Mouse (Mus musculus) embryonic facial prominence, embryonic 15.5 days (tissue): Measurements from ENCODE around the gene Lamc3. TPM values are rescaled to one million over a fixed set of nuclear protein-coding genes. Genes with fewer than 3 reads are reported as not detected.
A peak's percentile ranks its signal among the peaks of the same experiment; 100 is the strongest.

ENCODE experiments used
- ATAC-seq: fragments of 200-750 bp; cut with Nextera tagmentation; 2 replicates; pipeline ENCODE4 v1.8.0; 2017; ENCODE audit warnings: low read depth, moderate TSS enrichment; ENCODE audit not compliant: insufficient number of reproducible peaks, low FRiP score, low TSS enrichment
- H3K27ac ChIP-seq: fragments of 300-500 bp; sonication (generic); replicated peaks from 2 replicates; pipeline ENCODE4 v1.5.1; 2015; ENCODE audit warnings: mild to moderate bottlenecking, inconsistent platforms
- H3K27me3 ChIP-seq: fragments of 300-500 bp; sonication (generic); 2 replicates; pipeline ENCODE4 v1.6.1; 2015; ENCODE audit warnings: inconsistent platforms
- H3K36me3 ChIP-seq: fragments of 300-500 bp; sonication (generic); 2 replicates; pipeline ENCODE4 v1.6.1; 2015; ENCODE audit warnings: mild to moderate bottlenecking, inconsistent platforms
- H3K4me1 ChIP-seq: fragments of 300-500 bp; sonication (generic); 2 replicates; pipeline ENCODE4 v1.6.1; 2015; ENCODE audit warnings: inconsistent platforms
- H3K4me2 ChIP-seq: fragments of 300-500 bp; sonication (generic); replicated peaks from 2 replicates; pipeline ENCODE4 v1.6.1; 2015; ENCODE audit warnings: mild to moderate bottlenecking, inconsistent platforms
- H3K4me3 ChIP-seq: fragments of 300-500 bp; sonication (generic); replicated peaks from 2 replicates; pipeline ENCODE4 v1.5.1; 2015; ENCODE audit warnings: mild to moderate bottlenecking, inconsistent platforms
- H3K9ac ChIP-seq: fragments of 300-500 bp; sonication (generic); 2 replicates; pipeline ENCODE4 v1.6.1; 2015; ENCODE audit warnings: inconsistent platforms
- H3K9me3 ChIP-seq: fragments of 300-500 bp; sonication (generic); replicated peaks from 2 replicates; pipeline ENCODE4 v1.6.1; 2016; ENCODE audit warnings: inconsistent platforms
- WGBS: fragments of 180-500 bp; shearing (Covaris S2); methylation state at CpG from one replicate; pipeline ENCODE4 v1.1.7; 2015; 5-methylcytosine and 5-hydroxymethylcytosine counted together
- polyA plus RNA-seq: library from polyadenylated mRNA; unstranded; fragments of >200 nt; fragmentation: Nextera tagmentation; extraction: Ambion mirVana; gene quantifications from 2 replicates; pipeline ENCODE4 v1.2.1, GENCODE M21; 2015

Lamc3 gene
- polyA plus RNA-seq: 6.1 and 7.2 TPM in 2 replicates

DNA sequence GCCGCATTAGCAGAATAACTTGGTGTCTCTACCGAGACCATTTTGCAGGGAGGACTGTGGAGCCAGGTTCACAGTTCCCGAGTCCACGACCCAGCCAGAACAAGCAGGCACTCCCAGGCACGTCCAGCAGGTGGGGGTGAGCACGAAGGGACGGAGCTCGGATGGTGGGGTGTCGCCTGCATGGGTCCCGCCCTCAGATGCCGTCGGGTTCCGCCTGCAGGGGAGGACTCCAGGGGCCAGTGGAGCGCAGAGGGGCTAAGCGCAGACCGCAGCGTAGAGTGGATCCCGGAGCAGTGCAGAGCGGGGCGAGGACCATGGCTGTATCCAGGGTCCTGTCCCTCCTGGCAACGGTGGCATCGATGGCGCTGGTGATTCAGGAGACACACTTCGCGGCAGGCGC, at the start of gene Lamc3:
Gene Lamc3 (plus strand): TSS at position 262 of the 400 bp plus-strand sequence.
- Histone ChIP-seq H3K9me3 (no peaks in the 10 kb centered on the region), H3K4me2 (peak within 1 kb of the TSS; percentile 50), H3K27me3 (peaks cover 73% of the 10 kb centered on the region), H3K4me1 (peaks cover 16% of the 10 kb centered on the region; the same call in 1 of the 2 replicates), H3K4me3 (peak within 1 kb of the TSS; percentile 39), H3K36me3 (no peaks in the 10 kb centered on the region), H3K27ac (no peak within 1 kb of the TSS), H3K9ac (no peak within 1 kb of the TSS)
- 5% methylated on average over 26 of the region's 26 CpGs for WGBS
- 0 out of 2 replicates have a peak, but pooled peaks have one; percentile 32 for ATAC-seq

DNA sequence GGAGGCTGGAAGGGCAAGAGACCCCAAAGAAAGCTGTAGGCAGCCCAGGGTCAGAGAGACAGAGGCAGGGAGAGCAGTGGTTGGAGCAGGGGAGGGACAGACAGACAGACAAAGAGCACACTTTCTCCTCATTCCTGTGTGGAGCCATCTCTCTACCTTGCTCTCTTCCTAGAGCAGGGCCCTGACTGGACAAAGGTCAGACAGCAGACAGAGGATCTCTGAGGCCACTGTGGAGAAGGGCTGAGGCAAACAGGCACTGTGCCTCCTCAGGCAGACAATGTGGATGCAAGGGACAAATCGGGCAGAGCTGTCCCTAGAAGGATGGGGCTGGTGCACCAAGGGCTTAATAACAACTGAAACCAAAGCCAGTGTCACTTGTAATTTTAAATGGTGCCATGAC, 48.2 kb upstream of the Lamc3 start:
- H3K27ac ChIP-seq: no peak overlapping the region
- no peak overlapping the region for H3K4me2 ChIP-seq
- H3K27me3 ChIP-seq: peaks cover 23% of the 10 kb centered on the region
- ATAC-seq: no peak
- H3K9me3 ChIP-seq: no peaks in the 10 kb centered on the region
- H3K9ac ChIP-seq: no peak overlapping the region
- H3K36me3 ChIP-seq: no peaks in the 10 kb centered on the region
- no peak overlapping the region for H3K4me3 ChIP-seq
- WGBS: 34% methylated on average over 1 of the region's 1 CpGs
- H3K4me1 ChIP-seq: no peaks in the 10 kb centered on the region

DNA sequence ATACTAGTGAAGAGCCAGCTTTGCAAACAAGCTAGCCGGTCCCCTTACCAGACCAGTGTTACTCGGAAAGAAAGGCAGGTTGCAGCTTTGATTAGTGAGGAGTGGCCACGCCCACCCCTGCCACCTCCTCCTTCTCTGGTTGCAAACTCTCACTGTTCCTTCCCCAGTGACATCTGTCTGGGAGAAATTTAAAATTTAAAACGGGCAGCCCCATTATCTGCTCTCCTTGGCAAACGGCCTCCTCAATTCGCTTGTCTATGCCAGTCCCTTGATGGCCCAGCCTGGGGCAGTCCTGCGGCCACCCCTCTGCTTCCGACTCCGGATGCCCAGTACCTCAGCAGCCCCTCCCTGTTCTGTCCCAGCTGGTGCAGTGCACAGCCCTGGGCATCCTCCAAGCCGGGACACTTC, 42.4 kb upstream of the Lamc3 start:
- no peak for ATAC-seq
- Histone ChIP-seq H3K9me3 (no peaks in the 10 kb centered on the region), H3K27ac (no peak overlapping the region), H3K4me3 (no peak overlapping the region), H3K4me1 (peaks cover 22% of the 10 kb centered on the region), H3K27me3 (peaks cover 60% of the 10 kb centered on the region), H3K4me2 (no peak overlapping the region), H3K36me3 (no peaks in the 10 kb centered on the region), H3K9ac (no peak overlapping the region)
- WGBS: 5% methylated on average over 10 of the region's 10 CpGs

DNA sequence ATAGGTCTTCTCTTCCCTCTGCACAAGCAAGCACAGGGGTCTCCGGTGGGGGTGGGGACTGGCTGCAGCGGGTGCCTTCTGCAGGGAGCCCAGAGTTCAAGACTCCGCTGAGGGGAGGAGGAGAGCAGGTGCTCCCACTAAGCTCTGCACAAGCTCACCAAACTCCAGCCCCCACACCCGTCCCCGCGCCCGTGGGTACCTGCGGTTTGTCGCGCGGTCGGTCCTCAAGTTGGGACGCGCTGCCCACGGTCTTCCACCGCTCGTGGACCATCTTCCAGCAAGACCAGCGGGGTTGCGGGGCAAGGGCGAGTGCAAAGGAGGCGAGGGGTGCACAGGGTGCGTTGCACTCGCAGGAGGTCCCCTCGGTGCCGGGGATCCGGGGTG, 41.6 kb upstream of the Lamc3 start:
- Histone ChIP-seq H3K27ac (no peak overlapping the region), H3K4me1 (peaks cover 22% of the 10 kb centered on the region), H3K9me3 (no peaks in the 10 kb centered on the region), H3K27me3 (peaks cover 55% of the 10 kb centered on the region), H3K4me2 (peak overlapping the region; percentile 98), H3K36me3 (no peaks in the 10 kb centered on the region), H3K9ac (peak overlapping the region; percentile 16; the same call in 1 of the 2 replicates), H3K4me3 (peak overlapping the region; percentile 56)
- ATAC-seq: no peak
- 4% methylated on average over 25 of the region's 26 CpGs for WGBS

DNA sequence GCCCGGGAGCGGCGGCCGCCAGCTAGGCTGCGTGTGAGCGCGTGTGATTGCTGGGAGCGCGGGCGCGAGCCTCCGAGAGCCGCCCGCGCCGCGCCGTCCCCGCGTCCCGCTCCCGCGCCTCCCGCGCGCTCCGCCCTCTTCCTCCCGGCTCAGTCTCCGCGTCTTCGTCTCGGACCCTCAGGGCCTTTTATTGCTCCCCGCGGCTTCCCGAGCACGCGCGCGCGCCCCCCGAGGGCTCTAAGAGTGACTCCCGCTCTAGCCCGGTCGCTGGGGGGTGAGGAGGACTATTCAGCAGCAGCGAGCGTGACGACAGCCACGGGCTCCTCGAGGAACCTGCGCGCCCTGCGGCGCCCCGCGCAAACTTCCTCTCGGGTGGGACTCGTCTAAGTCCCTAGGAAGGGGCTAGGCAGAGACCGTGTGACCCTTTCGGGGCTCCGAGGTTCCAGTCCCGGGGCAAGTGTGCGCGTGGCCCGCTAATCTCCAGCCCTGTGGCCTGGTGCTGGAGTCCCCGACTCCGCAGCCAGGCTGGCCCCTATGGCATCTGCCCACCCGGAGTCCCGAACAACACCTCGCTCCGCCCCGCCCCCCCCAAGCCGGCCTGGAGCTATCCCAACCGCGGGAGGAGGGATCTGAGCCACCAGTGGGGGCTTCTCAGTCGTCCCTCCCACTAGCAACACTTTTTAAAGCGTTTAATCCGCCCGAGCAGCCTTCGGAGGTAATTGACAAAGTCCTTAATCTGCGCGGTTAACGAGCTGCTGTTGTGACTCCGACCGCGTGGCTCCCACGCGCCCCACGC, 41.0 kb upstream of the Lamc3 start, which contains the start of gene Fibcd1:
Gene Fibcd1 (minus strand): TSS at position 110 of the 796 bp plus-strand sequence.
- Histone ChIP-seq H3K9me3 (no peaks in the 10 kb centered on the region), H3K27me3 (peaks cover 55% of the 10 kb centered on the region), H3K36me3 (no peaks in the 10 kb centered on the region), H3K4me1 (peaks cover 22% of the 10 kb centered on the region), H3K4me3 (peak within 1 kb of the TSS; percentile 56), H3K4me2 (peak within 1 kb of the TSS; percentile 98), H3K9ac (peak within 1 kb of the TSS; percentile 16), H3K27ac (no peak within 1 kb of the TSS)
- under 1% methylated on average over 69 of the region's 88 CpGs for WGBS
- no peak for ATAC-seq

DNA sequence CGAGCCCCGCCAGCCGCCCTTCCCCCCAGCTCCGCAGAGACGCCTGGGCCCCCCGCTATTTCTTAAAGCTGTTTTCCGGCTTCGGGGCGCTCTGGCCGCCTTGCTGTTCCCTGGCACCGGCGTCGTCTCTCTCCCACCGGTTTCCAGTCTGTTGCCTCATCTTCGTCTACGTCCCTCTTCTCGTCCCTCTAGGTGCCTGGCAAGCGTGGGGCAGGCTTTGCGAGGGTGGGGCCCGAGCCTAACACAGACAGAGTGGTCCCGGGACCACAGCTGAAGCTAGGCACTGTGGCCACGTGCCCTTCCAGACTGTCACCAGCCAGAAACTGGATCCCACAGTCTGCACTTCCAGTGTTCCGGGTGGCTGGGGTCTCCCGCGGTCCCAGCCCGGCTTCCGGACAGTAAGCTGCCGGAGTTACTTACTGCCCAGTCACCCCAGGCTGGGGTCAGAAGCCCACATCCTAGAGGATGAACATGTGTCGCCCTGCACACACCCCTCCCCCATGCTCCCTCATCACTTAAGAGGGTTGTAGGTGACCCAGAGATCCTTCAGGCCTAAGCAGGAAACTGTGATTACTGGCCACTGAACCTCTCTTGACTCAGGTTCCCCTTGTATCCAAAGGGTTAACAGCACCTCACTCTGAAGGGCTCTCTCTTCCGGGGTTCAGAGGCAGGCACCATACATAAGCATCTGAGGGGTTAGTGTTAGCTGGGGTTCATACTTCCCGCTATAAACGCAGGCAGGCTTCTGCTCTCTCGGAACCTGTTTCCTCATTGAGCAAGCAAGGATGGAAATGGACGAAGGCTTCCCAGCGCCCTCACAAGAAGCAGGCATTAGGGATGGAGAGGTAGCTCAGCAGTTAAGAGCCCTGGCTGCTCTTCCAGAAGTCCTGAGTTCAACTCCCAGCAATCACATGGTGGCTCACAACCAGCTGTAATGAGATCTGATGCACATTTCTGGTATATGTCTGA, 40.1 kb upstream of the Lamc3 start:
- Histone ChIP-seq H3K4me1 (peaks cover 22% of the 10 kb centered on the region), H3K4me3 (peak overlapping the region; percentile 56), H3K4me2 (peak overlapping the region; percentile 98), H3K27me3 (peaks cover 51% of the 10 kb centered on the region), H3K9me3 (no peaks in the 10 kb centered on the region), H3K9ac (peak overlapping the region; percentile 16; the same call in 1 of the 2 replicates), H3K27ac (no peak overlapping the region), H3K36me3 (no peaks in the 10 kb centered on the region)
- no peak for ATAC-seq
- 4% methylated on average over 35 of the region's 35 CpGs for WGBS

DNA sequence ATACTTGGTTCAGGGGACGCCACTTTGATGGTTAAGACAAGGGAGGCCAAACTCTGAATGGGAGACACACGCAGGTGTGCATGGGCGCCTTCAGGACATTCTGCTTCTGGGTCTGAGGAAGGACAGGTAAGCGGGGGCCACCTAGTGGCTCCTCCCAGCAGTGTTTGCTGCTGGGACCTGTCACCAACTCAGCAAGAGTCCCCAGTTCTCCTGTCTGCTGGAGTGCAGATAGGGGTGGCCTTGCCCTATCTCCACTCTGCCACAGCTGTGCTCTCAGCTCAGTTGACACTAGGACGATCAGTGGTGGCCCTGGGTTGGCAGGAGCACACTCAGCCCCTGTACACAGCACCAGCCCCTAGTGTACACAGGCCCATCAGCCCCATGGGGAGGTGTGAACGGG, 39.2 kb upstream of the Lamc3 start:
- Histone ChIP-seq H3K9me3 (no peaks in the 10 kb centered on the region), H3K4me1 (peaks cover 22% of the 10 kb centered on the region), H3K27me3 (peaks cover 52% of the 10 kb centered on the region), H3K27ac (no peak overlapping the region), H3K36me3 (no peaks in the 10 kb centered on the region), H3K4me2 (no peak overlapping the region), H3K4me3 (no peak overlapping the region), H3K9ac (no peak overlapping the region)
- no peak for ATAC-seq
- 21% methylated on average over 6 of the region's 6 CpGs for WGBS

DNA sequence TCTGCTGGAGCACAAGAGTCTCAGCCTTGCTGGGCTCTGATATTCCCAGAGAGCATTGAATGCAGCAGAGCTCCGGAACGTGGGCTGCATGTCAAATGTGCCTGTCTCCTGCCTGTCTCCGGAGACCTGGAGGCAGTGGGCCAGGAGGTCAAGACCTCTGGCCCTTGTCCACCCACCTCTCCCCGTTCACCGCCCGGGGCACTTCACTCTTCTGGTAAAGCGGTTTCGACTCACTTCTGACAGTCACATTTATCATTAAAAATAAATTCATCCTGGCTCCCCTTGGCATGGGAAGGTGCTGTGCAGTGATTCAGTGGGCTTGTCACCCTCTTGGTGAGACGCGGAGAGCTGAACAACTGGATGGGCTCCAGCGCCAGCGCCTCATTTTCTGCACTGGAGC, 37.0 kb upstream of the Lamc3 start:
- Histone ChIP-seq H3K4me2 (no peak overlapping the region), H3K4me3 (no peak overlapping the region), H3K27ac (no peak overlapping the region), H3K27me3 (peaks cover 30% of the 10 kb centered on the region), H3K36me3 (no peaks in the 10 kb centered on the region), H3K9me3 (no peaks in the 10 kb centered on the region), H3K4me1 (peaks cover 19% of the 10 kb centered on the region), H3K9ac (no peak overlapping the region)
- WGBS: 27% methylated on average over 12 of the region's 12 CpGs
- ATAC-seq: no peak

DNA sequence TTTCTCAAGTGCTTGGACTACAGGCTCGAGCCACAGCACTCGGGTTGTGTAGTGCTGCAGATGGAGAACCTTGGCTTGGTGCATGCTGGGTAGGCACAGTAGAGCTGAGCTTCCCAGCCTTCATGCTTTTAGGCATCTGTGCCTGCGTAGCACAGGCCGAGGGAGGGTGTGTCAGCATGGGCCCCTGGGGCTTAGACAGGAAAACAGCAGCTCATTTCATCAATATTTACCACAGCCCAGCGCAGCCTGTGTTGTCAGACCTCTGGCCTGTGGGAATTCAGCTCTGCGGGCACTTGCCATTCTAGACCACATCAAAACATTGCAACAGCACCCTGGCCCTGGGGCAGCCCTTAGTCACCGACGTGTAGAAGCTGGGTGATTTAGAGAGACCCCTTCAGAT, 31.1 kb upstream of the Lamc3 start:
- Histone ChIP-seq H3K27ac (no peak overlapping the region), H3K9ac (no peak overlapping the region), H3K36me3 (no peaks in the 10 kb centered on the region), H3K4me3 (no peak overlapping the region), H3K4me1 (peaks cover 21% of the 10 kb centered on the region), H3K27me3 (peaks cover 2% of the 10 kb centered on the region; the same call in 1 of the 2 replicates), H3K9me3 (no peaks in the 10 kb centered on the region), H3K4me2 (no peak overlapping the region)
- WGBS: 60% methylated on average over 8 of the region's 8 CpGs
- no peak for ATAC-seq

DNA sequence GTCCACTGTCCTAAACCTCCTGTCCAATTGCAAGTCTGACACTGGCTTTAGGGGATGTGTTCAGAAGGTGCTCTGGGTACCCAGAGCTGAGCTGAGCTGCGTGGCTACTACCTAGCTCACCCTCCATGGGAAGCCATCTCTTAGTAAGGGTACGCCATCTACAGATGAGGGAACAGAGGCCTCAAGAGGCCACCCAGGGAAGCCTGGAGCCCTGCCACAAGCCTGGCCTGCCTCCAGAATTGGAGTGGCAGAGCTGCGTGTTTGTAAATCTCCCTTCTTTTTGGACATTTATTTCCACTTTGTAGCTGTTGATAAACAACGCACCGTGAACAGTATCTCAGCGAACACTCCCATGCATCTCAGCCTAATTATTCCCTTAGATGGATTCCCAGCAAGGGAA, 29.9 kb upstream of the Lamc3 start:
- WGBS: 56% methylated on average over 6 of the region's 6 CpGs
- Histone ChIP-seq H3K4me3 (no peak overlapping the region), H3K4me1 (peaks cover 21% of the 10 kb centered on the region), H3K27ac (no peak overlapping the region), H3K27me3 (peaks cover 1% of the 10 kb centered on the region; the same call in 1 of the 2 replicates), H3K4me2 (no peak overlapping the region), H3K36me3 (no peaks in the 10 kb centered on the region), H3K9ac (no peak overlapping the region), H3K9me3 (no peaks in the 10 kb centered on the region)
- ATAC-seq: no peak

DNA sequence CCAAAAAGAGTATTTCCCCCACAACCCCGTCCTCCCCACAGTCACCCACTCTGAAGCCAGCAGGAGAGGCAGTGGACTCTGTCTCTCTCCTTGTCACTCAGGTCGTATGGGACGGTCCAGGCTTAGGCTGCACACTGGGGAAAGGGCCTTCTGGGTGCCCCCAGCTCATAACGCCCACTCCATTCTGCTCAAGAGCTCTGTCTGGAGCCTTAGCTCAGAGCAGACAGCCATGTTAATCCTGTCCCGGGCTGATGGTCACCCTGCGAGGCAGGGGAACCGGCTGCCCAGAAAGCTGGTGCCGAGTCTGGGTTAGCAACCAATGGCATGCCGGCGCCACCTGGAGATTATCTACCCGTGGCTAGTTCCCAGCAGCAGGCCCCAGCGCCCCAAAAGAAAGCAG, 28.6 kb upstream of the Lamc3 start:
- Histone ChIP-seq H3K9me3 (no peaks in the 10 kb centered on the region), H3K27me3 (no peaks in the 10 kb centered on the region; the same call in 1 of the 2 replicates), H3K4me3 (no peak overlapping the region), H3K36me3 (no peaks in the 10 kb centered on the region), H3K4me1 (peaks cover 21% of the 10 kb centered on the region), H3K9ac (no peak overlapping the region), H3K27ac (no peak overlapping the region), H3K4me2 (no peak overlapping the region)
- no peak for ATAC-seq
- 25% methylated on average over 12 of the region's 12 CpGs for WGBS
